Mouse (Mus musculus): ENCODE results near the gene Gcgr. TPM values are rescaled to one million over a fixed set of nuclear protein-coding genes. Genes with fewer than 3 reads are reported as not detected.

The Gcgr gene
- polyA plus RNA-seq, 1 experiment from 2014 or later, result 1.4 TPM

Other genes starting within 250 kb of the Gcgr start
- 1,404 and 1,426 TPM in 2 replicates for gene Actg1, start 182.2 kb upstream of the Gcgr start, polyA plus RNA-seq (2016; fragmentation: Nextera tagmentation; extraction: Ambion mirVana)
- gene Fscn2, start 169.2 kb upstream of the Gcgr start, polyA plus RNA-seq (2016; fragmentation: Nextera tagmentation; extraction: Ambion mirVana), result 0.17 and 0.63 TPM in 2 replicates
- gene Faap100, start 151.9 kb upstream of the Gcgr start, polyA plus RNA-seq (2016; fragmentation: Nextera tagmentation; extraction: Ambion mirVana), result 32.0 and 32.3 TPM in 2 replicates
- 43.2 and 45.2 TPM in 2 replicates for gene Nploc4, start 93.0 kb upstream of the Gcgr start, polyA plus RNA-seq (2016; fragmentation: Nextera tagmentation; extraction: Ambion mirVana)
- not detected in 2 replicates for gene Tspan10, start 88.1 kb upstream of the Gcgr start, polyA plus RNA-seq (2016; fragmentation: Nextera tagmentation; extraction: Ambion mirVana)
- gene Pde6g, start 77.2 kb upstream of the Gcgr start, polyA plus RNA-seq (2016; fragmentation: Nextera tagmentation; extraction: Ambion mirVana), result 0.10 and 0.13 TPM in 2 replicates
- 14.9 and 15.2 TPM in 2 replicates for gene Oxld1, start 72.6 kb upstream of the Gcgr start, polyA plus RNA-seq (2016; fragmentation: Nextera tagmentation; extraction: Ambion mirVana)
- gene Ccdc137, start 72.6 kb upstream of the Gcgr start, polyA plus RNA-seq (2016; fragmentation: Nextera tagmentation; extraction: Ambion mirVana), result 24.1 and 24.7 TPM in 2 replicates
- gene Arl16, start 63.1 kb upstream of the Gcgr start, polyA plus RNA-seq (2016; fragmentation: Nextera tagmentation; extraction: Ambion mirVana), result 35.9 and 41.6 TPM in 2 replicates
- gene Mrpl12, start 46.1 kb upstream of the Gcgr start, polyA plus RNA-seq (2016; fragmentation: Nextera tagmentation; extraction: Ambion mirVana), result 208 and 219 TPM in 2 replicates
- gene Slc25a10, start 38.9 kb upstream of the Gcgr start, polyA plus RNA-seq (2016; fragmentation: Nextera tagmentation; extraction: Ambion mirVana), result 44.2 and 46.2 TPM in 2 replicates
- 126 and 130 TPM in 2 replicates for gene Mcrip1, start 19.0 kb downstream of the Gcgr start, polyA plus RNA-seq (2016; fragmentation: Nextera tagmentation; extraction: Ambion mirVana)
- gene Ppp1r27, start 20.4 kb downstream of the Gcgr start, polyA plus RNA-seq (2016; fragmentation: Nextera tagmentation; extraction: Ambion mirVana), result not detected in 2 replicates
- 478 and 480 TPM in 2 replicates for gene P4hb, start 42.6 kb downstream of the Gcgr start, polyA plus RNA-seq (2016; fragmentation: Nextera tagmentation; extraction: Ambion mirVana)
- 422 and 442 TPM in 2 replicates for gene Arhgdia, start 50.9 kb downstream of the Gcgr start, polyA plus RNA-seq (2016; fragmentation: Nextera tagmentation; extraction: Ambion mirVana)
- gene Alyref, start 67.7 kb downstream of the Gcgr start, polyA plus RNA-seq (2016; fragmentation: Nextera tagmentation; extraction: Ambion mirVana), result 356 and 361 TPM in 2 replicates
- 174 and 175 TPM in 2 replicates for gene Anapc11, start 67.7 kb downstream of the Gcgr start, polyA plus RNA-seq (2016; fragmentation: Nextera tagmentation; extraction: Ambion mirVana)
- gene Npb, start 77.8 kb downstream of the Gcgr start, polyA plus RNA-seq (2016; fragmentation: Nextera tagmentation; extraction: Ambion mirVana), result 13.6 and 20.3 TPM in 2 replicates
- 82.1 and 82.9 TPM in 2 replicates for gene Pcyt2, start 87.2 kb downstream of the Gcgr start, polyA plus RNA-seq (2016; fragmentation: Nextera tagmentation; extraction: Ambion mirVana)
- 20.1 and 20.4 TPM in 2 replicates for gene Sirt7, start 94.5 kb downstream of the Gcgr start, polyA plus RNA-seq (2016; fragmentation: Nextera tagmentation; extraction: Ambion mirVana)
- 27.9 and 31.5 TPM in 2 replicates for gene Mafg, start 102.9 kb downstream of the Gcgr start, polyA plus RNA-seq (2016; fragmentation: Nextera tagmentation; extraction: Ambion mirVana)
- 23.1 and 23.9 TPM in 2 replicates for gene Pycr1, start 113.1 kb downstream of the Gcgr start, polyA plus RNA-seq (2016; fragmentation: Nextera tagmentation; extraction: Ambion mirVana)
- gene Myadml2, start 117.5 kb downstream of the Gcgr start, polyA plus RNA-seq (2016; fragmentation: Nextera tagmentation; extraction: Ambion mirVana), result 9.8 and 10.9 TPM in 2 replicates
- gene Notum, start 130.5 kb downstream of the Gcgr start, polyA plus RNA-seq (2016; fragmentation: Nextera tagmentation; extraction: Ambion mirVana), result 4.7 and 5.2 TPM in 2 replicates
- 103 and 114 TPM in 2 replicates for gene Aspscr1, start 142.3 kb downstream of the Gcgr start, polyA plus RNA-seq (2016; fragmentation: Nextera tagmentation; extraction: Ambion mirVana)
- 117 and 119 TPM in 2 replicates for gene Cenpx, start 183.0 kb downstream of the Gcgr start, polyA plus RNA-seq (2016; fragmentation: Nextera tagmentation; extraction: Ambion mirVana)
- 35.2 and 37.0 TPM in 2 replicates for gene Lrrc45, start 183.2 kb downstream of the Gcgr start, polyA plus RNA-seq (2016; fragmentation: Nextera tagmentation; extraction: Ambion mirVana)
- gene Rac3, start 190.8 kb downstream of the Gcgr start, polyA plus RNA-seq (2016; fragmentation: Nextera tagmentation; extraction: Ambion mirVana), result 7.6 and 8.4 TPM in 2 replicates
- 4.3 and 5.4 TPM in 2 replicates for gene Dcxr, start 196.6 kb downstream of the Gcgr start, polyA plus RNA-seq (2016; fragmentation: Nextera tagmentation; extraction: Ambion mirVana)
- 1.1 and 1.9 TPM in 2 replicates for gene Cbr2, start 201.4 kb downstream of the Gcgr start, polyA plus RNA-seq (2016; fragmentation: Nextera tagmentation; extraction: Ambion mirVana)
- 3.5 and 5.3 TPM in 2 replicates for gene Hmga1b, start 232.1 kb downstream of the Gcgr start, polyA plus RNA-seq (2016; fragmentation: Nextera tagmentation; extraction: Ambion mirVana)